In the genomic region with DNA sequence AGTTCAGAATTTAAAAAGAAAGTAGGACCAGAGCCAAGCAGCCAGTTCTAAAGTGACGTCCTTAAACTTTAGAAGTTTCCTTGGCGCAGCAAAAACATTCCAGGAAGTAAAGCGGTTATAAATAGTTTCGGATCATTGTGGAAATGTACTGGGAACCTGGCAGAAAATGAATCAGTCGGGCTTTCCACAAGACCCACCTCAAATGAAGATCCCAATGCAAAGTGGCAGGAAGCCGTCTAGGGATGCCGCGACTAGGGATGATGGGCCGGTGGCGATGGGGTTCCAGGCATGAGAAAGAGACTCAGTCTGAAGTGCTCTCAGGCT, we compare ENCODE assay signal across 11 mouse cellular contexts.
DNase-seq lines count a peak whose midpoint lies in the region; ATAC-seq and TF ChIP-seq lines count a peak whose summit lies in the region.
"Had no signal": no experiment of that assay in that cellular context is flagged by ENCODE, and none has a peak within 500 bp of the region (broad histone marks: within the 10 kb centered on the region; RNA-seq: fewer than 3 reads in every experiment).

No protein-coding gene starts in this region.

- TF ChIP-seq CTCF in small intestine, adult 2 months (IDR thresholded peaks at IDR 0.05; ENCODE audit: extremely low read depth, insufficient read length, insufficient replicate concordance, low read depth, low read length): no peak

- no peaks in the 10 kb centered on the region for H3K9me3 ChIP-seq in heart, embryonic 11.5 days (replicated peaks; ENCODE audit: control insufficient read depth, low read length)
- no peaks in the 10 kb centered on the region for H3K9me3 ChIP-seq in kidney, embryonic 16.5 days (ENCODE audit: low read length)
- H3K9me3 ChIP-seq in midbrain, embryonic 13.5 days: no peaks in the 10 kb centered on the region
- H3K9me3 ChIP-seq in midbrain, embryonic 11.5 days (ENCODE audit: control insufficient read depth, low read length): no peaks in the 10 kb centered on the region
- H3K9me3 ChIP-seq: hindbrain, embryonic 13.5 days had no signal

- TF ChIP-seq POLR2A in small intestine, adult 2 months (IDR thresholded peaks at IDR 0.05; ENCODE audit: low read depth, low read length): no peak

- peak overlapping the region; percentile 2; the same call in 1 of the 2 replicates for H3K27ac ChIP-seq in heart, embryonic 11.5 days (ENCODE audit: low read depth, low read length)
- H3K27ac ChIP-seq in kidney, embryonic 16.5 days (ENCODE audit: low read length): peak overlapping the region; percentile 83
- peak overlapping the region; percentile 5; the same call in 1 of the 2 replicates for H3K27ac ChIP-seq in small intestine, adult 2 months (ENCODE audit: insufficient read depth, low read depth, low read length)
- no peak overlapping the region for H3K27ac ChIP-seq in midbrain, embryonic 13.5 days
- H3K27ac ChIP-seq in midbrain, embryonic 11.5 days (ENCODE audit: low read depth, low read length): no peak overlapping the region
- H3K27ac ChIP-seq: hindbrain, embryonic 13.5 days had no signal

- no peak for ATAC-seq in heart, embryonic 11.5 days (replicated peaks; ENCODE audit: insufficient number of reproducible peaks, low FRiP score, low TSS enrichment)
- no peak; the same call in 1 of the 2 replicates for ATAC-seq in kidney, embryonic 16.5 days (ENCODE audit: low FRiP score, low TSS enrichment)
- no peak for ATAC-seq in midbrain, embryonic 13.5 days
- ATAC-seq in midbrain, embryonic 11.5 days (ENCODE audit: low FRiP score): no peak

- no peaks in the 10 kb centered on the region for H3K36me3 ChIP-seq in heart, embryonic 11.5 days (ENCODE audit: control insufficient read depth, insufficient read depth, low read length)
- no peaks in the 10 kb centered on the region for H3K36me3 ChIP-seq in kidney, embryonic 16.5 days (ENCODE audit: insufficient read depth, low read length)
- H3K36me3 ChIP-seq in small intestine, adult 2 months (ENCODE audit: control insufficient read depth, insufficient read depth, low read length): no peaks in the 10 kb centered on the region
- H3K36me3 ChIP-seq in midbrain, embryonic 13.5 days: no peaks in the 10 kb centered on the region
- no peaks in the 10 kb centered on the region for H3K36me3 ChIP-seq in midbrain, embryonic 11.5 days (ENCODE audit: control insufficient read depth, insufficient read depth, low read length)
- H3K36me3 ChIP-seq: hindbrain, embryonic 13.5 days had no signal

- no peak overlapping the region for H3K4me3 ChIP-seq in heart, embryonic 11.5 days (ENCODE audit: low read depth, low read length)
- H3K4me3 ChIP-seq in kidney, embryonic 16.5 days (ENCODE audit: low read length): no peak overlapping the region
- peak overlapping the region; percentile 16; the same call in 1 of the 2 replicates for H3K4me3 ChIP-seq in small intestine, adult 2 months (ENCODE audit: low read depth, low read length)
- H3K4me3 ChIP-seq in midbrain, embryonic 13.5 days (replicated peaks): no peak overlapping the region
- no peak overlapping the region for H3K4me3 ChIP-seq in midbrain, embryonic 11.5 days (ENCODE audit: low read depth, low read length)
- H3K4me3 ChIP-seq: hindbrain, embryonic 13.5 days had no signal

- no peak overlapping the region for H3K9ac ChIP-seq in heart, embryonic 11.5 days (ENCODE audit: low read depth, low read length)
- H3K9ac ChIP-seq in kidney, embryonic 16.5 days (replicated peaks; ENCODE audit: low read length): 0 out of 2 replicates have a peak overlapping the region, but pooled peaks have one; percentile 0
- H3K9ac ChIP-seq in midbrain, embryonic 13.5 days (replicated peaks): no peak overlapping the region
- H3K9ac ChIP-seq in midbrain, embryonic 11.5 days (ENCODE audit: low read length): no peak overlapping the region
- H3K9ac ChIP-seq: hindbrain, embryonic 13.5 days had no signal

- intact Hi-C loops in heart, postnatal 25 days (cut with DNase I): no loop called here

- DNase-seq in heart, adult 11 months: peak; percentile 90
- DNase-seq in heart, postnatal 25 days (ENCODE audit: low spot score): no peak
- no peak for DNase-seq in midbrain, embryonic 11.5 days (ENCODE audit: low spot score, missing footprints)
- no peak for DNase-seq in gastrocnemius, postnatal 25 days
- DNase-seq: midbrain, embryonic 14.5 days; retina, postnatal 1 day had no signal

- H3K27me3 ChIP-seq in heart, embryonic 11.5 days (ENCODE audit: control insufficient read depth, insufficient read depth, low read length): no peaks in the 10 kb centered on the region
- no peaks in the 10 kb centered on the region for H3K27me3 ChIP-seq in kidney, embryonic 16.5 days (ENCODE audit: insufficient read depth, low read length)
- no peaks in the 10 kb centered on the region for H3K27me3 ChIP-seq in small intestine, adult 2 months (ENCODE audit: control insufficient read depth, insufficient read depth, low read length)
- H3K27me3 ChIP-seq in midbrain, embryonic 13.5 days: no peaks in the 10 kb centered on the region
- H3K27me3 ChIP-seq in midbrain, embryonic 11.5 days (ENCODE audit: control insufficient read depth, insufficient read depth, low read length): no peaks in the 10 kb centered on the region
- H3K27me3 ChIP-seq: hindbrain, embryonic 13.5 days had no signal

- peaks cover 15% of the 10 kb centered on the region for H3K4me1 ChIP-seq in heart, embryonic 11.5 days (ENCODE audit: control insufficient read depth, insufficient read depth, low read length)
- H3K4me1 ChIP-seq in kidney, embryonic 16.5 days (ENCODE audit: insufficient read depth, low read length): peaks cover 15% of the 10 kb centered on the region; the same call in 1 of the 2 replicates
- no peaks in the 10 kb centered on the region for H3K4me1 ChIP-seq in small intestine, adult 2 months (ENCODE audit: control insufficient read depth, insufficient read depth, insufficient read length, low read length)
- H3K4me1 ChIP-seq in midbrain, embryonic 13.5 days (replicated peaks): no peaks in the 10 kb centered on the region
- H3K4me1 ChIP-seq in midbrain, embryonic 11.5 days (ENCODE audit: control insufficient read depth, insufficient read depth, low read length): peaks cover 5% of the 10 kb centered on the region; the same call in 1 of the 2 replicates
- H3K4me1 ChIP-seq: hindbrain, embryonic 13.5 days had no signal

- H3K4me2 ChIP-seq in heart, embryonic 11.5 days: no peak overlapping the region
- peak overlapping the region; percentile 33 for H3K4me2 ChIP-seq in kidney, embryonic 16.5 days (replicated peaks; ENCODE audit: low read depth, low read length)
- no peak overlapping the region for H3K4me2 ChIP-seq in midbrain, embryonic 13.5 days (replicated peaks)
- no peak overlapping the region for H3K4me2 ChIP-seq in midbrain, embryonic 11.5 days
- H3K4me2 ChIP-seq: hindbrain, embryonic 13.5 days had no signal

- 74% methylated on average over 10 of the region's 10 CpGs for WGBS in heart, embryonic 11.5 days (ENCODE audit: insufficient replicate concordance)
- WGBS in kidney, embryonic 16.5 days: 54% methylated on average over 10 of the region's 10 CpGs
- 43% methylated on average over 10 of the region's 10 CpGs for WGBS in small intestine, adult 2 months
- WGBS in midbrain, embryonic 13.5 days: 91% methylated on average over 10 of the region's 10 CpGs
- WGBS in midbrain, embryonic 11.5 days: 91% methylated on average over 10 of the region's 10 CpGs

Comparison
In these comparisons a context has a peak if more than half of its experiments do, and no peak if none do; other contexts are left out.
1. H3K27ac ChIP-seq: peak in heart, embryonic 11.5 days (single experiment), kidney, embryonic 16.5 days (single experiment) and small intestine, adult 2 months (single experiment); none in midbrain, embryonic 13.5 days (single experiment) and midbrain, embryonic 11.5 days (single experiment).